ENCODE assay signal across 11 mouse cellular contexts in the genomic region with DNA sequence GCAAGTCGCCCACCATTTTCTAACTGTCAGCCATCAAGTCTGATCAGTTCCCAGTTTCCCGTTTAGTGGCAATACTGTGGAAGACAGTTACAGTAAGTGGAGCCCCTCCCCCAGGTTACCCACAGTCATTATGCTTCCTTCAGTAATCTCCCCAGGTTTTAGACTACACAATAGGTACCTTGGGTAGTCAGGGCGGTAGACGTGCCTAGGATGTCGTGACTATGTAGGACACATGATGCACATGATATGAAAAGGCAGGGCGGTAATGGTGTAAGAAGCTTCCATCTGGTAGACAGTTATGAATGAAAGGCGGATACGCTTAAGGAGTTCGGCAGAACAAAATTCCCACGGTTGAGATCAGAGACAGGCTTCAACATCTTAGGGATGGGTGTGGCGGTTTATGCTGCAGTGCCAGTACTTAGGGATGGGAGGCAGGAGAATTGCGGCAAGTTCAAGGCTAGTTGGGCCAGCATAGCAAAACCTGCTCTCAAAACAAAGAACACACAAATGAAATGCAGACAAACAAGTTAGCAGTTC. TPM values are rescaled to one million over a fixed set of nuclear protein-coding genes. Genes with fewer than 3 reads are reported as not detected.
DNase-seq lines count a peak whose midpoint lies in the region; ATAC-seq lines count a peak whose summit lies in the region.
"Had no signal": no experiment of that assay in that cellular context is flagged by ENCODE, and none has a peak within 500 bp of the region (broad histone marks: within the 10 kb centered on the region; RNA-seq: fewer than 3 reads in every experiment).

No protein-coding gene starts in this region.

- WGBS in hindbrain, embryonic 15.5 days, result 77% methylated on average over 12 of the region's 12 CpGs
- 80% methylated on average over 12 of the region's 12 CpGs for WGBS in hindbrain, embryonic 11.5 days
- 85% methylated on average over 12 of the region's 12 CpGs for WGBS in neural tube, embryonic 12.5 days
- 84% methylated on average over 12 of the region's 12 CpGs for WGBS in neural tube, embryonic 15.5 days
- 66% methylated on average over 12 of the region's 12 CpGs for WGBS in forebrain, embryonic 16.5 days
- 49% methylated on average over 12 of the region's 12 CpGs for WGBS in stomach, embryonic 16.5 days

- no peak for DNase-seq in hindbrain, embryonic 11.5 days (ENCODE audit: low spot score)
- DNase-seq in gastrocnemius, postnatal 25 days, result no peak
- no peak for DNase-seq in retina, embryonic 14.5 days (ENCODE audit: low spot score)
- DNase-seq: cerebellum, adult 11-12 months; gastrocnemius, postnatal 36 days had no signal

- no peaks in the 10 kb centered on the region for H3K9me3 ChIP-seq in hindbrain, embryonic 15.5 days
- H3K9me3 ChIP-seq in hindbrain, embryonic 11.5 days (ENCODE audit: control insufficient read depth, low read length), result no peaks in the 10 kb centered on the region
- H3K9me3 ChIP-seq in neural tube, embryonic 12.5 days, result no peaks in the 10 kb centered on the region
- H3K9me3 ChIP-seq in neural tube, embryonic 15.5 days (replicated peaks), result no peaks in the 10 kb centered on the region
- H3K9me3 ChIP-seq in forebrain, embryonic 16.5 days (ENCODE audit: control insufficient read depth, low read length), result no peaks in the 10 kb centered on the region
- H3K9me3 ChIP-seq in stomach, embryonic 16.5 days (replicated peaks; ENCODE audit: control insufficient read depth, low read length), result no peaks in the 10 kb centered on the region

- H3K27ac ChIP-seq in hindbrain, embryonic 15.5 days (replicated peaks), result no peak overlapping the region
- no peak overlapping the region for H3K27ac ChIP-seq in hindbrain, embryonic 11.5 days (ENCODE audit: low read depth, low read length)
- no peak overlapping the region for H3K27ac ChIP-seq in neural tube, embryonic 12.5 days
- H3K27ac ChIP-seq in neural tube, embryonic 15.5 days (replicated peaks), result no peak overlapping the region
- no peak overlapping the region for H3K27ac ChIP-seq in forebrain, embryonic 16.5 days (ENCODE audit: low read length)
- H3K27ac ChIP-seq in stomach, embryonic 16.5 days (ENCODE audit: low read length), result peak overlapping the region; percentile 3; the same call in 1 of the 2 replicates

- no peak for ATAC-seq in hindbrain, embryonic 15.5 days (ENCODE audit: low FRiP score, low read depth)
- ATAC-seq in hindbrain, embryonic 11.5 days (ENCODE audit: low FRiP score), result no peak
- 0 out of 2 replicates have a peak, but pooled peaks have one; percentile 29 for ATAC-seq in neural tube, embryonic 12.5 days (ENCODE audit: low FRiP score, low read depth)
- ATAC-seq in neural tube, embryonic 15.5 days (ENCODE audit: low FRiP score), result no peak
- ATAC-seq in forebrain, embryonic 16.5 days, result 0 out of 2 replicates have a peak, but pooled peaks have one; percentile 26
- ATAC-seq in stomach, embryonic 16.5 days (ENCODE audit: insufficient read depth, low FRiP score), result peak; percentile 44; the same call in 1 of the 2 replicates

- H3K9ac ChIP-seq in hindbrain, embryonic 15.5 days, result no peak overlapping the region
- H3K9ac ChIP-seq in hindbrain, embryonic 11.5 days (ENCODE audit: low read depth, low read length), result no peak overlapping the region
- H3K9ac ChIP-seq in neural tube, embryonic 12.5 days, result no peak overlapping the region
- no peak overlapping the region for H3K9ac ChIP-seq in neural tube, embryonic 15.5 days (replicated peaks)
- no peak overlapping the region for H3K9ac ChIP-seq in forebrain, embryonic 16.5 days (replicated peaks; ENCODE audit: low read depth, low read length)
- H3K9ac ChIP-seq in stomach, embryonic 16.5 days (ENCODE audit: low read length), result no peak overlapping the region

- no peaks in the 10 kb centered on the region for H3K4me1 ChIP-seq in hindbrain, embryonic 15.5 days (replicated peaks)
- H3K4me1 ChIP-seq in hindbrain, embryonic 11.5 days (replicated peaks; ENCODE audit: control insufficient read depth, insufficient read depth, low read length), result no peaks in the 10 kb centered on the region
- H3K4me1 ChIP-seq in neural tube, embryonic 12.5 days, result no peaks in the 10 kb centered on the region
- no peaks in the 10 kb centered on the region for H3K4me1 ChIP-seq in neural tube, embryonic 15.5 days
- H3K4me1 ChIP-seq in forebrain, embryonic 16.5 days (replicated peaks; ENCODE audit: control insufficient read depth, insufficient read depth, low read length), result peaks cover 10% of the 10 kb centered on the region
- peaks cover 17% of the 10 kb centered on the region for H3K4me1 ChIP-seq in stomach, embryonic 16.5 days (ENCODE audit: control insufficient read depth, insufficient read depth, low read length)

- no peak overlapping the region for H3K4me3 ChIP-seq in hindbrain, embryonic 15.5 days
- no peak overlapping the region for H3K4me3 ChIP-seq in hindbrain, embryonic 11.5 days (ENCODE audit: low read depth, low read length)
- H3K4me3 ChIP-seq in neural tube, embryonic 12.5 days, result no peak overlapping the region
- no peak overlapping the region for H3K4me3 ChIP-seq in neural tube, embryonic 15.5 days (replicated peaks)
- no peak overlapping the region for H3K4me3 ChIP-seq in forebrain, embryonic 16.5 days (replicated peaks; ENCODE audit: low read length)
- H3K4me3 ChIP-seq in stomach, embryonic 16.5 days (replicated peaks; ENCODE audit: low read length), result peak overlapping the region; percentile 14; the same call in 1 of the 2 replicates

- no peaks in the 10 kb centered on the region for H3K36me3 ChIP-seq in hindbrain, embryonic 15.5 days
- no peaks in the 10 kb centered on the region for H3K36me3 ChIP-seq in hindbrain, embryonic 11.5 days (ENCODE audit: control insufficient read depth, insufficient read depth, low read length)
- no peaks in the 10 kb centered on the region for H3K36me3 ChIP-seq in neural tube, embryonic 12.5 days
- H3K36me3 ChIP-seq in neural tube, embryonic 15.5 days, result no peaks in the 10 kb centered on the region
- no peaks in the 10 kb centered on the region for H3K36me3 ChIP-seq in forebrain, embryonic 16.5 days (ENCODE audit: control insufficient read depth, insufficient read depth)
- H3K36me3 ChIP-seq in stomach, embryonic 16.5 days (ENCODE audit: control insufficient read depth, insufficient read depth, low read length), result 0 out of 2 replicates have a peak, but pooled peaks cover 2% of the 10 kb centered on the region
- H3K36me3 ChIP-seq: G1E had no signal

- no peaks in the 10 kb centered on the region for H3K27me3 ChIP-seq in hindbrain, embryonic 15.5 days
- no peaks in the 10 kb centered on the region for H3K27me3 ChIP-seq in hindbrain, embryonic 11.5 days (ENCODE audit: control insufficient read depth, insufficient read depth, low read length)
- no peaks in the 10 kb centered on the region for H3K27me3 ChIP-seq in neural tube, embryonic 12.5 days (replicated peaks)
- no peaks in the 10 kb centered on the region for H3K27me3 ChIP-seq in neural tube, embryonic 15.5 days (replicated peaks)
- no peaks in the 10 kb centered on the region for H3K27me3 ChIP-seq in forebrain, embryonic 16.5 days (replicated peaks; ENCODE audit: control insufficient read depth, insufficient read depth, low read length)
- no peaks in the 10 kb centered on the region for H3K27me3 ChIP-seq in stomach, embryonic 16.5 days (ENCODE audit: control insufficient read depth, insufficient read depth, low read length)

- H3K4me2 ChIP-seq in hindbrain, embryonic 15.5 days, result peak overlapping the region; percentile 5; the same call in 1 of the 2 replicates
- no peak overlapping the region for H3K4me2 ChIP-seq in hindbrain, embryonic 11.5 days (replicated peaks; ENCODE audit: low read depth, low read length)
- no peak overlapping the region for H3K4me2 ChIP-seq in neural tube, embryonic 12.5 days (replicated peaks)
- no peak overlapping the region for H3K4me2 ChIP-seq in neural tube, embryonic 15.5 days
- no peak overlapping the region for H3K4me2 ChIP-seq in forebrain, embryonic 16.5 days (ENCODE audit: low read length)
- peak overlapping the region; percentile 30 for H3K4me2 ChIP-seq in stomach, embryonic 16.5 days (ENCODE audit: low read depth, low read length)

RNA-seq across cellular contexts. Expression of a gene that starts 15.6 kb away (rescaled TPM):
- 24.3 and 30.7 TPM in 2 replicates for polyA plus RNA-seq in hindbrain, embryonic 15.5 days (2015; fragmentation: Nextera tagmentation; extraction: Ambion mirVana)
- 18.0 and 20.9 TPM in 2 replicates for polyA plus RNA-seq in hindbrain, embryonic 11.5 days (2014; fragmentation: Nextera tagmentation; extraction: Ambion mirVana)
- polyA plus RNA-seq in neural tube, embryonic 12.5 days (2016; fragmentation: Nextera tagmentation; extraction: Ambion mirVana), result 13.1 and 16.7 TPM in 2 replicates
- 24.5 and 26.5 TPM in 2 replicates for polyA plus RNA-seq in neural tube, embryonic 15.5 days (2015; fragmentation: Nextera tagmentation; extraction: Ambion mirVana)
- 43.4 and 45.5 TPM in 2 replicates for polyA plus RNA-seq in forebrain, embryonic 16.5 days (2015; fragmentation: Nextera tagmentation; extraction: Ambion mirVana)
- 35.9 and 36.8 TPM in 2 replicates for polyA plus RNA-seq in stomach, embryonic 16.5 days (2015; fragmentation: Nextera tagmentation; extraction: Ambion mirVana)
- 10 to 100 TPM; 20.4 to 22.3 TPM for total RNA-seq in gastrocnemius, postnatal 25 days (2021)
- polyA plus RNA-seq: G1E had no signal

Comparison
In these comparisons a context has a peak if more than half of its experiments do, and no peak if none do; other contexts are left out.
1. ATAC-seq: peak in neural tube, embryonic 12.5 days (single experiment), forebrain, embryonic 16.5 days (single experiment) and stomach, embryonic 16.5 days (single experiment); none in hindbrain, embryonic 15.5 days (single experiment), hindbrain, embryonic 11.5 days (single experiment) and neural tube, embryonic 15.5 days (single experiment).
2. H3K4me2 ChIP-seq: peak in hindbrain, embryonic 15.5 days (single experiment) and stomach, embryonic 16.5 days (single experiment); none in hindbrain, embryonic 11.5 days (single experiment), neural tube, embryonic 12.5 days (single experiment), neural tube, embryonic 15.5 days (single experiment) and forebrain, embryonic 16.5 days (single experiment).